Mouse (Mus musculus): Measurements from ENCODE around the gene Hinfp.

- no peak for TF ChIP-seq POLR2A (IDR thresholded peaks at IDR 0.05; ENCODE audit: extremely low read depth, insufficient read depth, low read length)
- TF ChIP-seq CTCF (IDR thresholded peaks at IDR 0.05; ENCODE audit: extremely low read depth, insufficient read depth, low read length): no peak
Measured at GRCm38 (mm10) chr9:44307248-44307647, 1.8 kb upstream of the Hinfp start.

All from cortical plate, adult 2 months (tissue).